Comparison of ENCODE assay signal across 10 mouse cellular contexts in genomic region chr7:49811346-49811745, GRCm38 (mm10). TPM values are rescaled to one million over a fixed set of nuclear protein-coding genes. Genes with fewer than 3 reads are reported as not detected.
DNase-seq lines count a peak whose midpoint lies in the region; ATAC-seq and TF ChIP-seq lines count a peak whose summit lies in the region.
"Had no signal": no experiment of that assay in that cellular context is flagged by ENCODE, and none has a peak within 500 bp of the region (broad histone marks: within the 10 kb centered on the region; RNA-seq: fewer than 3 reads in every experiment).

No protein-coding gene starts in this region.

- no peak; the same call in 1 of the 2 replicates for ATAC-seq in embryonic facial prominence, embryonic 11.5 days (replicated peaks; ENCODE audit: insufficient number of reproducible peaks, low FRiP score, low TSS enrichment, low read depth)
- no peak for ATAC-seq in limb, embryonic 14.5 days (ENCODE audit: low FRiP score, low read depth)

- no peak for TF ChIP-seq POLR2A in limb, embryonic 14.5 days (IDR thresholded peaks at IDR 0.05; ENCODE audit: borderline replicate concordance, extremely low read depth, insufficient read depth, insufficient read length)

- no peak overlapping the region for H3K4me3 ChIP-seq in embryonic facial prominence, embryonic 11.5 days (ENCODE audit: low read depth, low read length)
- H3K4me3 ChIP-seq in embryonic facial prominence, embryonic 10.5 days: no peak overlapping the region
- no peak overlapping the region for H3K4me3 ChIP-seq in limb, embryonic 14.5 days (replicated peaks; ENCODE audit: low read length)
- H3K4me3 ChIP-seq in limb, embryonic 10.5 days: no peak overlapping the region
- H3K4me3 ChIP-seq: embryonic facial prominence, embryonic 12.5 days had no signal

- 60% methylated on average over 4 of the region's 4 CpGs for WGBS in embryonic facial prominence, embryonic 11.5 days
- WGBS in embryonic facial prominence, embryonic 10.5 days: 67% methylated on average over 4 of the region's 4 CpGs
- 56% methylated on average over 4 of the region's 4 CpGs for WGBS in limb, embryonic 14.5 days
- 72% methylated on average over 4 of the region's 4 CpGs for WGBS in limb, embryonic 10.5 days

- H3K9me3 ChIP-seq in embryonic facial prominence, embryonic 11.5 days (replicated peaks; ENCODE audit: control insufficient read depth, low read length): no peaks in the 10 kb centered on the region
- H3K9me3 ChIP-seq in embryonic facial prominence, embryonic 10.5 days: no peaks in the 10 kb centered on the region
- no peaks in the 10 kb centered on the region for H3K9me3 ChIP-seq in limb, embryonic 14.5 days (ENCODE audit: control insufficient read depth, low read length)
- H3K9me3 ChIP-seq in limb, embryonic 10.5 days (replicated peaks): no peaks in the 10 kb centered on the region
- H3K9me3 ChIP-seq: embryonic facial prominence, embryonic 12.5 days had no signal

- H3K4me2 ChIP-seq in embryonic facial prominence, embryonic 11.5 days (ENCODE audit: low read depth, low read length): no peak overlapping the region
- H3K4me2 ChIP-seq in limb, embryonic 14.5 days (replicated peaks; ENCODE audit: low read depth, low read length, severe bottlenecking): no peak overlapping the region
- H3K4me2 ChIP-seq: embryonic facial prominence, embryonic 12.5 days had no signal

- no peak overlapping the region for H3K27ac ChIP-seq in embryonic facial prominence, embryonic 11.5 days (replicated peaks; ENCODE audit: low read depth, low read length)
- no peak overlapping the region for H3K27ac ChIP-seq in embryonic facial prominence, embryonic 10.5 days (replicated peaks)
- no peak overlapping the region for H3K27ac ChIP-seq in limb, embryonic 14.5 days (replicated peaks; ENCODE audit: low read depth, low read length)
- no peak overlapping the region for H3K27ac ChIP-seq in limb, embryonic 10.5 days
- H3K27ac ChIP-seq: embryonic facial prominence, embryonic 12.5 days; macrophage had no signal

- no peaks in the 10 kb centered on the region; the same call in 1 of the 2 replicates for H3K36me3 ChIP-seq in embryonic facial prominence, embryonic 11.5 days (replicated peaks; ENCODE audit: control insufficient read depth, insufficient read depth, low read depth, low read length)
- H3K36me3 ChIP-seq in embryonic facial prominence, embryonic 10.5 days (replicated peaks): peaks cover 44% of the 10 kb centered on the region
- H3K36me3 ChIP-seq in limb, embryonic 14.5 days (ENCODE audit: control insufficient read depth, insufficient read depth, low read length): peaks cover 20% of the 10 kb centered on the region
- peaks cover 42% of the 10 kb centered on the region for H3K36me3 ChIP-seq in limb, embryonic 10.5 days

- H3K9ac ChIP-seq in embryonic facial prominence, embryonic 11.5 days (replicated peaks; ENCODE audit: low read length): no peak overlapping the region
- H3K9ac ChIP-seq in limb, embryonic 14.5 days (ENCODE audit: low read depth, low read length, severe bottlenecking): no peak overlapping the region
- H3K9ac ChIP-seq: embryonic facial prominence, embryonic 12.5 days had no signal

- no peaks in the 10 kb centered on the region for H3K4me1 ChIP-seq in embryonic facial prominence, embryonic 11.5 days (ENCODE audit: control insufficient read depth, insufficient read depth, low read length)
- no peaks in the 10 kb centered on the region for H3K4me1 ChIP-seq in embryonic facial prominence, embryonic 10.5 days
- H3K4me1 ChIP-seq in limb, embryonic 14.5 days (ENCODE audit: control insufficient read depth, insufficient read depth, low read length): no peaks in the 10 kb centered on the region
- no peaks in the 10 kb centered on the region for H3K4me1 ChIP-seq in limb, embryonic 10.5 days
- H3K4me1 ChIP-seq: embryonic facial prominence, embryonic 12.5 days had no signal

- no peaks in the 10 kb centered on the region for H3K27me3 ChIP-seq in embryonic facial prominence, embryonic 11.5 days (ENCODE audit: control insufficient read depth, insufficient read depth, low read length)
- no peaks in the 10 kb centered on the region for H3K27me3 ChIP-seq in embryonic facial prominence, embryonic 10.5 days (replicated peaks; ENCODE audit: low read depth, poor library complexity, severe bottlenecking)
- H3K27me3 ChIP-seq in limb, embryonic 14.5 days (ENCODE audit: control insufficient read depth, insufficient read depth, low read length): no peaks in the 10 kb centered on the region
- H3K27me3 ChIP-seq in limb, embryonic 10.5 days (ENCODE audit: low read depth, poor library complexity, severe bottlenecking): no peaks in the 10 kb centered on the region
- H3K27me3 ChIP-seq: embryonic facial prominence, embryonic 12.5 days had no signal

- DNase-seq in embryonic facial prominence, embryonic 11.5 days (ENCODE audit: low spot score): peak; percentile 31
- no peak for DNase-seq in embryonic facial prominence, embryonic 10.5 days (ENCODE audit: low spot score)
- peak; percentile 10 for DNase-seq in limb, embryonic 14.5 days (ENCODE audit: low spot score)
- DNase-seq in limb, embryonic 10.5 days (ENCODE audit: low spot score): no peak
- peak; percentile 30 for DNase-seq in R1 (ENCODE audit: low read depth, low spot score)
- DNase-seq in lung, postnatal 14 days: peak; percentile 8
- DNase-seq in gastrocnemius, postnatal 4 days (ENCODE audit: low spot score in 2 of 2): no peak
- DNase-seq in T-cell, adult 2 months (ENCODE audit: low spot score): no peak

RNA-seq across cellular contexts. Expression of gene Prmt3, which starts 33.2 kb away (rescaled TPM):
- polyA plus RNA-seq in embryonic facial prominence, embryonic 11.5 days (2014; fragmentation: Nextera tagmentation; extraction: Ambion mirVana): 63.1 and 63.8 TPM in 2 replicates
- 58.5 and 68.6 TPM in 2 replicates for polyA plus RNA-seq in embryonic facial prominence, embryonic 10.5 days (2016; fragmentation: Nextera tagmentation; extraction: Ambion mirVana)
- polyA plus RNA-seq in limb, embryonic 14.5 days (2012; rRNA removed): 35.6 and 37.4 TPM in 2 replicates
- polyA plus RNA-seq in limb, embryonic 14.5 days (2014; fragmentation: Nextera tagmentation; extraction: Ambion mirVana): 50.4 and 50.8 TPM in 2 replicates
- polyA plus RNA-seq in limb, embryonic 10.5 days (2016; fragmentation: Nextera tagmentation; extraction: Ambion mirVana): 61.2 and 67.7 TPM in 2 replicates
- total RNA-seq in gastrocnemius, postnatal 4 days (2021): 10 to 100 TPM; 20.0 TPM

RNA-seq across cellular contexts. Expression of gene Htatip2, which starts 52.4 kb away (rescaled TPM):
- 4.4 and 5.6 TPM in 2 replicates for polyA plus RNA-seq in embryonic facial prominence, embryonic 11.5 days (2014; fragmentation: Nextera tagmentation; extraction: Ambion mirVana)
- 4.8 and 5.6 TPM in 2 replicates for polyA plus RNA-seq in embryonic facial prominence, embryonic 10.5 days (2016; fragmentation: Nextera tagmentation; extraction: Ambion mirVana)
- polyA plus RNA-seq in limb, embryonic 14.5 days (2012; rRNA removed): 3.1 and 5.4 TPM in 2 replicates
- 8.1 and 10.3 TPM in 2 replicates for polyA plus RNA-seq in limb, embryonic 14.5 days (2014; fragmentation: Nextera tagmentation; extraction: Ambion mirVana)
- polyA plus RNA-seq in limb, embryonic 10.5 days (2016; fragmentation: Nextera tagmentation; extraction: Ambion mirVana): 2.7 and 4.1 TPM in 2 replicates
- 1 to 10 TPM; 2.6 TPM for total RNA-seq in gastrocnemius, postnatal 4 days (2021)

Comparison
In these comparisons a context has a peak if more than half of its experiments do, and no peak if none do; other contexts are left out.
1. DNase-seq: peak in embryonic facial prominence, embryonic 11.5 days (single experiment), limb, embryonic 14.5 days (single experiment), R1 (single experiment) and lung, postnatal 14 days (single experiment); none in embryonic facial prominence, embryonic 10.5 days (single experiment), limb, embryonic 10.5 days (single experiment), gastrocnemius, postnatal 4 days (0 of 2) and T-cell, adult 2 months (single experiment).